Mouse (Mus musculus) limb, embryonic 10.5 days (tissue): ENCODE results near the gene Rhot2. TPM values are rescaled to one million over a fixed set of nuclear protein-coding genes. Genes with fewer than 3 reads are reported as not detected.

ENCODE experiments used
- DNase-seq: peaks from one replicate; pipeline ENCODE4 v3.0.0-alpha.2; 2017; ENCODE audit warnings: low spot score
- H3K27ac ChIP-seq: fragments of 300-500 bp; sonication (generic); 2 replicates; pipeline ENCODE4 v1.5.1; 2016; ENCODE audit warnings: mild to moderate bottlenecking
- H3K27me3 ChIP-seq: fragments of 300-500 bp; sonication (generic); 2 replicates; pipeline ENCODE4 v1.6.1; 2016; ENCODE audit warnings: low read depth, mild to moderate bottlenecking; ENCODE audit not compliant: poor library complexity, severe bottlenecking
- H3K36me3 ChIP-seq: fragments of 300-500 bp; sonication (generic); 2 replicates; pipeline ENCODE4 v1.6.1; 2016; ENCODE audit warnings: mild to moderate bottlenecking, moderate library complexity
- H3K4me1 ChIP-seq: fragments of 300-500 bp; sonication (generic); 2 replicates; pipeline ENCODE4 v1.6.1; 2016
- H3K4me3 ChIP-seq: fragments of 300-500 bp; sonication (generic); 2 replicates; pipeline ENCODE4 v1.5.1; 2016; ENCODE audit warnings: mild to moderate bottlenecking, moderate library complexity
- H3K9me3 ChIP-seq: fragments of 300-500 bp; sonication (generic); replicated peaks from 2 replicates; pipeline ENCODE4 v1.6.1; 2016; ENCODE audit warnings: mild to moderate bottlenecking
- WGBS: fragments of 180-500 bp; shearing (Covaris S2); methylation state at CpG from one replicate; pipeline ENCODE4 v1.1.7; 2016; 5-methylcytosine and 5-hydroxymethylcytosine counted together
- polyA plus RNA-seq: library from polyadenylated mRNA; unstranded; fragments of >200 nt; fragmentation: Nextera tagmentation; extraction: Ambion mirVana; gene quantifications from 2 replicates; pipeline ENCODE4 v1.2.1, GENCODE M21; 2016

The Rhot2 gene
- polyA plus RNA-seq, 1 experiment from 2014 or later = 32.6 TPM

DNA sequence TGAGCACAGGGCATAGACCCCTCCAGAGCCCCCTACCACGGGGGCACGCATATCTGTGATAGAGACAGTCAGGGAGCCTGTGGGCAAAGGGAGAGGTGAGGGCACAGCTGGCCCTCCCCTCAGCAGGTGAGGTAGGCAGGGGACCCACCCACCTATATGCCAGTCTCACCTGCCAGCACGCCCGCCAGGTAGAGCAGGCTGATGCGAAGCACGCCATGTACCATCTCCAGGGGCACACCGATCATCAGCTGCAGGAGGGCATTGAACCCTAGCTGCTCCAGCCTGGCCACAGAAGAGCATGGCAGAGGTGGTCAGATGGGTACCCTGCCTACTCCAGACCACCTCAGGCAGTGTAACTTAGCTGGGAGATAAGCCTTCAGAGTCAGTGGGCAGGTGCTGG lies 9.3 kb downstream of the Rhot2 start:
- 94% methylated on average over 7 of the region's 7 CpGs for WGBS
- Histone ChIP-seq H3K4me1 (peaks cover 82% of the 10 kb centered on the region), H3K36me3 (peaks cover 71% of the 10 kb centered on the region), H3K4me3 (peak overlapping the region; percentile 77), H3K9me3 (no peaks in the 10 kb centered on the region), H3K27ac (no peak overlapping the region), H3K27me3 (no peaks in the 10 kb centered on the region)
- no peak for DNase-seq

DNA sequence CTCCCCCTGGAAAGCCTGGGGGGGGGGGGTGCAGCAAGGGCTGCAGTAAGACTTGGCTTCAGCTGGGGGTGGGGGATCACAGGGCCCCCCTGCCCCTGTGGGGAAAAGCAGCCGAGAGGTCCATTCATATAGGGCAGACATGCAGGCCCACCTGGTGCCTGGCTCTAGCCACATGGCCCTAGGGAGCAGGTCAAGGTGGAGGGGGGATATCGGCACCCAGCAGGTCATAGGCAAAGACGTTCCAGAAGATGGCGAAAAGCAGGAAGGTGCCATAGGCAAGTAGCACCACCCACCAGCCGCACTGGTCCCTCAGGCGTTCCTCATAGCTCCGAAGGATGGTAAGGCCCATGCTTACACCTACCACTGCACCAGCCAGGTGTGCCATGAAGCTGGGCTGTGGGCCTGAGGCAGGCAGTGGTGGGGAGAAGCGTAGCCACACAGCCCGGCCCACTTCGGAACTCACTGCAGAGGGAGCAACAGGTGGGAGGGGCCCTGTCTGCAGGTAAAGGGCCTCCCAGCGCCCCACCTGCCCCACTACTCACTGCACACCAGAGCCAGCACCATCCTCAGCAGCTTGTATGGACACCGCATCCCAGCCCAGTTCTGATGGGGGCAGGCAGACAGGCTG lies 9.9 kb downstream of the Rhot2 start:
- peaks cover 71% of the 10 kb centered on the region for H3K36me3 ChIP-seq
- no peak for DNase-seq
- H3K27ac ChIP-seq = peak overlapping the region; percentile 95; the same call in 1 of the 2 replicates
- peak overlapping the region; percentile 77 for H3K4me3 ChIP-seq
- peaks cover 87% of the 10 kb centered on the region for H3K4me1 ChIP-seq
- WGBS = 91% methylated on average over 12 of the region's 12 CpGs
- H3K9me3 ChIP-seq = no peaks in the 10 kb centered on the region
- no peaks in the 10 kb centered on the region for H3K27me3 ChIP-seq

DNA sequence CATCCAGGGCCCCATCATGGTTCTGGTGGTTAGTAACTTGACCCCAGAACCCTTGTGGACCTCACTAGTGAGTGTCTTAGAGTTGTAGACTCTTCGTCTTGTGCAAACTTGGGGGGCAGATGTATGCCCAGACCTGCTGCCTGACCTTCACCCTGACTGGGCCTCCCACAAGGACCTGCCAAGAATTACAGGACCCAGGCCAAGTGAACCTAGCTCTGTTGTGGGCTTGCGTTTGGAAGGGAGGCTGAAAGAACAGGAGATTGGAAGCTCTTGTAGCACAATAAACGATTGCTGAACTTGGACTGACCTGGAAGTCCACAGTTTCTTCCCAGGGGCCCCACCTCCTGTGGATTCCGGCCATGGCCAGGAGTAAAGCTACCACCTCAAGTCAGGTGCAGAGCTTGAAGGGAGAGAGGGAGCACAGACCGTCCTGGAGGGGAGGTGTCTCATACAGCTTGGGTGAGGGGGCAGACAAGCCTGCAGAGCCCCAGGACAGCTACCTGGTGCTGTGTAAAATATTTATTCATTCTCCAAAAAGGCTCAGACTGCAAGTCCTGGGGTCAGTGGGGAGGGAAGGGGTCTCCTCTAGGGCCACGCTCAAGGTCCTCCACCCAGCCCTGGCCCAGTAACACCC lies 10.6 kb downstream of the Rhot2 start:
- Histone ChIP-seq H3K4me1 (peaks cover 88% of the 10 kb centered on the region), H3K9me3 (no peaks in the 10 kb centered on the region), H3K36me3 (peaks cover 69% of the 10 kb centered on the region), H3K4me3 (peak overlapping the region; percentile 77), H3K27ac (peak overlapping the region; percentile 95), H3K27me3 (no peaks in the 10 kb centered on the region)
- 55% methylated on average over 6 of the region's 6 CpGs for WGBS
- no peak for DNase-seq

DNA sequence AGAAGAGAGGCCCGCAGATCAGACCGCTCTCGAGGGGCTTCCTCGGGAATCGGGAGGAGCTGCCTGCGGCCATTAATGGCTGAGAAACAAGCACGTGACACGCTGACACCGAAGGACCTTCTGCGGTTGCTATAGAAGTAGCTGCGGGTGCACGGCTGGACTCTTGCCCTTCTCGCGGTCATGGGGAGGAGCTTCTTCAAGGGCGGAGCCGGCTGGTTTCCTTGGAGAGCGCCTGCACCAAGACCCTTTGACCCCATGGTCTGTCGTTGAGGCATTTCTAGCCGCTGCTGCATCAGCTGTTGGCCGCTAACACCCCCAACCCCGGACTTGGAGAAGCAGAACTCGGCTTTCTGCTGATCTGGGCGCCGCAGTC lies 11.4 kb downstream of the Rhot2 start, which contains the start of gene Stub1:
Gene Stub1, minus strand, starts transcription at position 114 of the 373 bp plus-strand sequence.
- peak within 1 kb of the TSS; percentile 77 for H3K4me3 ChIP-seq
- H3K27me3 ChIP-seq = no peaks in the 10 kb centered on the region
- peaks cover 61% of the 10 kb centered on the region for H3K36me3 ChIP-seq
- H3K27ac ChIP-seq = peak within 1 kb of the TSS; percentile 95
- no peaks in the 10 kb centered on the region for H3K9me3 ChIP-seq
- under 1% methylated on average over 24 of the region's 24 CpGs for WGBS
- peaks cover 90% of the 10 kb centered on the region for H3K4me1 ChIP-seq
- DNase-seq = no peak

DNA sequence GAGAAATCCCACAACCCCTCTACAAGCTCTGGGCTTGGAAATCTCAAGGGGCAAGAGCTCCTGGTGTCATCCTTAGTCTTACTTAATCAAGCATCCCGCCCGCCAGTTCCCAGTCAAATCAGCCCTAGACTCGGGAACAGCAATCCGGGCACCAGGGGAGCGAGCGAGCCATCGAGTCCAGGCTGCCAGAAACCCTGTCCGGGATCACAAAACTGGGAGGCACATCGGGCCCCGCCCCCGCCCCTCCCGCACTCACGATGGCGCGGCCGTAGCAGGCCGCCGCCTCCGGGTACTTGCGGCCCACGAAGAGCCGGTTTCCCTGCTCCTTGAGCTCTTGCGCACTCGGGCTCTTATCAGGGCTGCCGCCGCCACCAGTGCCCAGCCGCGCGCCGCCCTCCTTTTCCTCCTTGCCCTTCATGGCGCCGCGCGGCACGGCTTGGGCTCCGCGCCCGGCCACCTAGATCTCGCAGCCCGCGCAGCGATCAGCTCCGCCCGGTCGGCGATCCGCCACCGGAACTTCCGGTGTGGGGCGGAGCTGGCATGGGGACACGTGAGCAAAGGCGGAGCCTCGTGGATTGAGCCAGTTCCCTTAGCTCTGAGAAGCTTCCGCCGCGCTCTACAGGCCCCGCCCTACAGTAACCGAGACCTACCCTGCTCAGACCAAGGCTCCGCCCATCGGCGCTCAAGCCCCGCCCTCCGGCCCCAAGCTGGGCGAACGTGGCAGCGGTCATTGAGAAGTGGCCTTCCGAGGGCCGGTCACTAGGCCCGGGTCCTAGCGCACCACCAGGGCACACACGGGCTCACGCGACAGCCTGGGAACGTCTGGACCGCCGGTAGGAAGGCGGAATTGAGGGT lies 12.0 kb downstream of the Rhot2 start:
- H3K27ac ChIP-seq = peak overlapping the region; percentile 95
- no peaks in the 10 kb centered on the region for H3K27me3 ChIP-seq
- peak overlapping the region; percentile 77 for H3K4me3 ChIP-seq
- peak; percentile 97 for DNase-seq
- H3K9me3 ChIP-seq = no peaks in the 10 kb centered on the region
- H3K4me1 ChIP-seq = peaks cover 91% of the 10 kb centered on the region
- under 1% methylated on average over 77 of the region's 77 CpGs for WGBS
- peaks cover 61% of the 10 kb centered on the region for H3K36me3 ChIP-seq

DNA sequence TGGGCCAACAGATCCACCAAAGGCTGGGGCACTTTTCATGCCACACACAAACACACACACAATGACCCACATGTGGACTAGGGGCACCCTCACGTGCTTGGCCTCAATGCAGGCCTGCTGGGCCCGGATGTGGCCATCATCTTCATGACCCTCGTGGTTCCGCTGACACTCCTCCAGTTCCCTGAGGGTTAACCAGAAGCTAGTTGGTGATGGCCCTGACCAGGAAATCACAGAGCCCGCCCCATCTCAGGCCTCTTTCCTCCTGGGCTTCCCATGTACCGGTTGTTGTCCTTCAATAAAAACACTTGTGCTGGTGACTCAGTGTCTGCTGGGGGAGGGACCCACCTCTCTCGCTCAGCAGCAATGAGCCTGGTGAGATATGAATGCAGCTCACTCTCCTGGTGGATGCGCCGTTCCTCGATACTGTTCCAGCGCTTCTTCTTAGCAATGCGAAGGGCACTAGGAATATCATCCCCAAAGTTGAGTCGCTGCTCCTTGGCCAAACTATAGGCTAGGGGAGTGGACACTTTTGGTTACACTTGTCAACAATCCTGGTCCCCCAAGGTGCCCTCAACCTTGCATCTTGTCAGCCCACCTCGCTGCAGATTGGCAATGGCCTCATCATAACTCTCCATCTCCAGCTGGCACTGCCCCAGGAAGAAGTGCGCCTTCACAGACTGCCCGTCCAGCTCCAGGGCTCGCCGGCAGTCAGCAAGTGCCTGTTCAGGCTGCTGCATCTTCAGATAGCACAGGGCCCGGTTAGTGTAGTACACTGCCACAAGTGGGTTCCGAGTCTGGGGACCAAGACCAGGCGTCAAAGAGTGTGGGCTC lies 13.0 kb downstream of the Rhot2 start:
- H3K36me3 ChIP-seq = peaks cover 68% of the 10 kb centered on the region

DNA sequence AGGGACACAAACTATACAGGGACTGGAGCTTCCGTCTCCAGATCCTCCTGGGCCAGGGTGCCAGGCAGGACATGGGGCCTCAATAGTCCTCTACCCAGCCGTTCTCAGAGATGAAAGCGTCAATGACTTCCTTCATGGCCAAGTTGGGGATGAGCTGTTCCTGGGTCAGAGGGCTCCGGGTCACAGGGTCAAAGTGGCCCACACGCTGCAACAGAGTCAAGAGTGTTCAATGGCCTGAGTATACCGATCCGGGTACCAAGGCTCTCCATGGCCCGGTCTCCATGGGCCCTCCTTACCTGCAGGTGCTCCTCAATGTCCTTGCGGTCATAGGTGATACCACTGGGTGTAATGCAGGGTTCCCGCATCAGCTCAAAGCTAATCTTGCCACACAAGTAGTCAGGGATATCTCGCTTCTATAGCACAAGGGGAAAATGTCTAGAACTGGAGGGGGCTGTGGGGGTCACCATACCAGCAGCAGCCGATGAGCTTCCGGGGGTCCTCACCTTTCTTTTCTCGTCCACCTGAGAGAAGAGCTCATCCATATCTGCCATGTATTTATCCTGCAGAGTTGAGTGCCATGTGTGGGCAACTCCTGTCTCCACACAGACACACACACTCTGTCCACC lies 13.7 kb downstream of the Rhot2 start:
- DNase-seq = no peak
- Histone ChIP-seq H3K4me3 (peak overlapping the region; percentile 77), H3K36me3 (peaks cover 69% of the 10 kb centered on the region), H3K9me3 (no peaks in the 10 kb centered on the region), H3K27ac (no peak overlapping the region), H3K4me1 (peaks cover 88% of the 10 kb centered on the region), H3K27me3 (no peaks in the 10 kb centered on the region)
- 87% methylated on average over 14 of the region's 14 CpGs for WGBS

More for the DNA sequence above, 13.0 kb downstream of the Rhot2 start:
- WGBS = 66% methylated on average over 21 of the region's 21 CpGs
- Histone ChIP-seq H3K4me3 (peak overlapping the region; percentile 77), H3K4me1 (peaks cover 89% of the 10 kb centered on the region), H3K9me3 (no peaks in the 10 kb centered on the region), H3K27me3 (no peaks in the 10 kb centered on the region), H3K27ac (peak overlapping the region; percentile 95)
- DNase-seq = no peak

DNA sequence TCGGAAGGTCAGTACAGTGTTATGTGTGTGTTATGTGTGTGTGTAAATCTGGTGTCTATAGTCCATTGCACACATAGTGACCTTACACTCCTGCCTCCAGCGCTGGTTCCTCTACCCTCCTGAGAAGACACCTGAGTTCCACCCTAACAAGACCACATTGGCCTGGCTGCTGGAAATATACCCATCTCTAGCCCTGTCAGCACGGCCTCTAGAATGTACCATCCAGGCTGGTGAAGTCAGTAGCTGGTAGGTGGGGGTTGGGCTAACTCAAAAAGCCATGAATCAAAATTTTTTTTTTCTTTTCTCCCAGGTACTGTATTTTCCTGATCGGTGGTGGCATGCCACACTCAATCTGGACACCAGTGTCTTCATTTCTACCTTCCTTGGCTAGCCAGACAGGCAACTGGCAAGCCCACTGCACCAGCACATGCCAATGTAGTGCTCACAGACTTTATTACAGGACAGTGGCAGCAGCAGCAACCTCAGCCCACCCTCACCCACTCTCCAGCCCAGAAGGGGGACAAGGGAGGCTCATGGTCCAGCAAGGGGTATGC lies 14.4 kb downstream of the Rhot2 start:
- WGBS = 90% methylated on average over 4 of the region's 4 CpGs

DNA sequence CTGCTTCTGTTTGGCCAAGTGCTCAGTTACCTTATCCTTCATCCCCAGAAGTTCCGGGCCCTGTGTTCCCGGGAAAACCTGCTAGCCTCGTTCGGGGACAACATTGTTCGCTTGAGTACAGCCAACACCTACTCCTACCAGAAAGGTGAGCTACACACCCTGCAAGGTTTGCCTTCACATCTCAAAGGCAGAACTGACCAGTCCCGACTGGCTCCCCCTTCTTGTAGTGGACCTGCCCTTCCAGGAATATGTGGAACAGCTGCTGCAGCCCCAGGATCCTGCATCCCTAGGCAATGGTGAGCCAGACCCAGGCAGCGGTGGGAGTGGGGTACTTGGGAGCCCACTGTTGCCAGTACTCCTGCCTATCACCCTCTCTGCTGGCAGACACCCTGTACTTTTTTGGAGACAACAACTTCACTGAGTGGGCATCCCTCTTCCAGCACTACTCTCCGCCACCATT lies 15.1 kb downstream of the Rhot2 start:
- Histone ChIP-seq H3K9me3 (no peaks in the 10 kb centered on the region), H3K36me3 (peaks cover 63% of the 10 kb centered on the region), H3K27ac (peak overlapping the region; percentile 93), H3K4me1 (peaks cover 88% of the 10 kb centered on the region), H3K27me3 (no peaks in the 10 kb centered on the region), H3K4me3 (peak overlapping the region; percentile 77)
- 43% methylated on average over 8 of the region's 8 CpGs for WGBS
- no peak for DNase-seq

More for the DNA sequence above, 14.4 kb downstream of the Rhot2 start:
- peak overlapping the region; percentile 77 for H3K4me3 ChIP-seq
- no peak for DNase-seq
- no peaks in the 10 kb centered on the region for H3K27me3 ChIP-seq
- H3K9me3 ChIP-seq = no peaks in the 10 kb centered on the region
- peaks cover 88% of the 10 kb centered on the region for H3K4me1 ChIP-seq
- peaks cover 69% of the 10 kb centered on the region for H3K36me3 ChIP-seq
- H3K27ac ChIP-seq = no peak overlapping the region

DNA sequence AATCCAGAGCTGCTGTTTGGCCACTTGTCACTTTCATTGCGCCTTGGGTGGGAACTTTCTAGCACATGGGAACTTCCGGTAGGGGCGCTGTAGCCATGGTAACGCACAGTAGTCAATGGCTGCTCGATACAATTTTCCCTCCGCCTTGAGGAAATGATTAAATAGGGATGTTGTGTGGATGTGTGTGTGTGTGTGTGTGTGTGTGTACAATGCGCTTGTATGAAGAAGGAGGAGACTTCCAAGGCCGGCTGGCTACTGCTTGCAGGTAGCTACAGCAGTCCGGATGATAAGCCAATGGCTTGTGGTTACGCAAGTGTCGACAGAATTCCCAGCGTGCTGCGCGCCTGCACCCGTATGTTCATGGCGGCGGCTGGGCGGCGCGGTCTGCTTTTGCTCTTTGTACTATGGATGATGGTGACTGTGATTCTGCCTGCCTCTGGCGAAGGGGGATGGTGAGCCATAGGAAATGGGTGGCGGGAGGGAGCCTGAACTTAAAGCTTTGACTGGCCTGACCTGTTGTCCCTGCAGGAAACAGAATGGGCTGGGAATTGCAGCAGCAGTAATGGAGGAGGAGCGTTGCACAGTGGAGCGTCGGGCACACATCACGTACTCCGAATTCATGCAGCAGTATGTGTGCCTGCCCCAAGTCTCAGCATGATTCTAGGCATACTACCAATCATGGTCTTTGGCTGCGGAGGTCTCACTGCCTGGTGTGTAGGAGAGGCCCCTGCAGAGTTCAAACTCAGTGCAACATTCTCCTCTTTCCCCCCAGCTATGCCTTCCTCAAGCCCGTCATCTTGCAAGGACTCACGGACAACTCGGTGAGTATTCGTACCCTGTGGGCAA lies 15.7 kb downstream of the Rhot2 start, which contains the start of gene Jmjd8:
Gene Jmjd8, plus strand, starts transcription at position 156 of the 846 bp plus-strand sequence.
- no peaks in the 10 kb centered on the region for H3K9me3 ChIP-seq
- DNase-seq = peak; percentile 90
- peaks cover 88% of the 10 kb centered on the region for H3K4me1 ChIP-seq
- H3K36me3 ChIP-seq = peaks cover 60% of the 10 kb centered on the region
- no peaks in the 10 kb centered on the region for H3K27me3 ChIP-seq
- 2% methylated on average over 32 of the region's 32 CpGs for WGBS
- peak within 1 kb of the TSS; percentile 93 for H3K27ac ChIP-seq
- peak within 1 kb of the TSS; percentile 77 for H3K4me3 ChIP-seq

DNA sequence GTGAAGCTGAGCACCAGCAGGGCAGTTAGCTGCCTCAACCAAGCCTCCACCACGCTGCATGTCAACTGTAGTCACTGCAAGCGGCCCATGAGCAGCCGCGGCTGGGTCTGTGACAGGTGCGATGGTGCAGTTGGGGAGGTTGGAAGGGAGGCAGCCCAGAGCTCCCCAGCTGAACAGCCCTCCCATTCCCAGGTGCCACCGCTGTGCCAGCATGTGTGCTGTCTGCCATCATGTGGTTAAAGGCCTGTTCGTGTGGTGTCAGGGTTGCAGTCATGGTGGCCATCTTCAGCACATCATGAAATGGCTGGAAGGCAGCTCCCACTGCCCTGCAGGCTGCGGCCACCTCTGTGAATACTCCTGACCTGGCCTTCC lies 16.4 kb downstream of the Rhot2 start:
- Histone ChIP-seq H3K27me3 (no peaks in the 10 kb centered on the region), H3K36me3 (peaks cover 60% of the 10 kb centered on the region), H3K4me1 (peaks cover 86% of the 10 kb centered on the region), H3K4me3 (peak overlapping the region; percentile 77), H3K27ac (peak overlapping the region; percentile 93), H3K9me3 (no peaks in the 10 kb centered on the region)
- no peak for DNase-seq
- 82% methylated on average over 8 of the region's 8 CpGs for WGBS
